ENCODE assay signal across 16 mouse cellular contexts in the genomic region with DNA sequence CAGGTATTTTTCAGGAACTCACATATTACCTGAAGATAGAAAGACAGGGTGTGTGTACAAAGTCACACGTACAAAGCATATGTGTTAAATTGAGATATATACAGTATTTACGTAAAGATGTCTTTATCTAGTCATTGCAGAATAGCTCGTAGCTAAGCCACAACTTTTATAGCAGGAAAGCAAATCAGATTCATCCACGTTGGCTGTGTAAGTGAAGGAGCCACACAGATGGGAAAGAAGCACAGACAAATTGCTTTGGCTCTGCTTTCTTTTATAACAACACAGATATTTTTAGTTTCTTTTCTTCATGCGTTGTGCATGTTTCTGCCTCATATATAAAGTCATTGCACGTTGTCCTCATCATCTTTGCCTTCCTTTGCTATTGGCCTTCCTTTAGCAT.
DNase-seq lines count a peak whose midpoint lies in the region; ATAC-seq and TF ChIP-seq lines count a peak whose summit lies in the region.
"Had no signal": no experiment of that assay in that cellular context is flagged by ENCODE, and none has a peak within 500 bp of the region (broad histone marks: within the 10 kb centered on the region; RNA-seq: fewer than 3 reads in every experiment).

No protein-coding gene starts in this region.

- no peak overlapping the region for H3K9ac ChIP-seq in forebrain, embryonic 15.5 days (replicated peaks)
- no peak overlapping the region for H3K9ac ChIP-seq in forebrain, embryonic 13.5 days
- no peak overlapping the region for H3K9ac ChIP-seq in MEL (ENCODE audit: control insufficient read depth, low read depth, low read length, poor library complexity, severe bottlenecking)
- H3K9ac ChIP-seq: heart, embryonic 15.5 days; hindbrain, embryonic 13.5 days had no signal

- H3K4me1 ChIP-seq in forebrain, embryonic 15.5 days: no peaks in the 10 kb centered on the region
- no peaks in the 10 kb centered on the region for H3K4me1 ChIP-seq in forebrain, embryonic 13.5 days
- H3K4me1 ChIP-seq in MEL (ENCODE audit: control insufficient read depth in 1 of 2, insufficient read depth in 2 of 2, low read length in 2 of 2): no peaks in the 10 kb centered on the region
- H3K4me1 ChIP-seq: embryonic facial prominence, embryonic 10.5 days; heart, embryonic 15.5 days; hindbrain, embryonic 13.5 days had no signal

- no peak overlapping the region for H3K4me3 ChIP-seq in forebrain, embryonic 15.5 days
- H3K4me3 ChIP-seq in forebrain, embryonic 13.5 days: no peak overlapping the region
- H3K4me3 ChIP-seq in MEL (ENCODE audit: control insufficient read depth in 1 of 2, insufficient read depth in 1 of 2, low read depth in 2 of 2, low read length in 2 of 2): no peak overlapping the region
- H3K4me3 ChIP-seq: embryonic facial prominence, embryonic 10.5 days; heart, adult 2 months; heart, embryonic 15.5 days; hindbrain, embryonic 13.5 days had no signal

- TF ChIP-seq EP300 in MEL (IDR thresholded peaks at IDR 0.05; ENCODE audit: low read depth in 1 of 2, low read length in 2 of 2): 0 out of 4 replicates have a peak, but pooled peaks have one; percentile 11 to 12

- H3K36me3 ChIP-seq in forebrain, embryonic 15.5 days: no peaks in the 10 kb centered on the region
- H3K36me3 ChIP-seq in forebrain, embryonic 13.5 days (ENCODE audit: poor library complexity, severe bottlenecking): no peaks in the 10 kb centered on the region
- peaks cover 0 to 2% of the 10 kb centered on the region in 2 experiments; a peak in 2 of 4 replicates for H3K36me3 ChIP-seq in MEL (ENCODE audit: control insufficient read depth in 1 of 2, insufficient read depth in 2 of 2, low read length in 2 of 2)
- H3K36me3 ChIP-seq: embryonic facial prominence, embryonic 10.5 days; heart, embryonic 15.5 days; hindbrain, embryonic 13.5 days had no signal

- H3K79me2 ChIP-seq in MEL (ENCODE audit: control insufficient read depth, insufficient read depth, low read length, poor library complexity): no peaks in the 10 kb centered on the region

- no peak for TF ChIP-seq CTCF in MEL (IDR thresholded peaks at IDR 0.05 in 2 of 3, conservative IDR thresholded peaks at IDR 0.05 in 1 of 3; ENCODE audit: control insufficient read depth in 1 of 3, insufficient read depth in 1 of 3, low read depth in 2 of 3, low read length in 3 of 3, poor library complexity in 1 of 3, severe bottlenecking in 1 of 3)

- TF ChIP-seq POLR2A in MEL (IDR thresholded peaks at IDR 0.05; ENCODE audit: control insufficient read depth in 1 of 2, insufficient read depth in 1 of 2, low read depth in 1 of 2, low read length in 2 of 2, poor library complexity in 1 of 2): no peak

- H3K27ac ChIP-seq in forebrain, embryonic 15.5 days (replicated peaks): peak overlapping the region; percentile 54
- H3K27ac ChIP-seq in forebrain, embryonic 13.5 days: no peak overlapping the region
- no peak overlapping the region for H3K27ac ChIP-seq in MEL (ENCODE audit: control insufficient read depth, low read depth, low read length)
- H3K27ac ChIP-seq: embryonic facial prominence, embryonic 10.5 days; heart, adult 2 months; heart, embryonic 15.5 days; hindbrain, embryonic 13.5 days; hindbrain, postnatal 0 days had no signal

- TF ChIP-seq RAD21 in MEL (IDR thresholded peaks at IDR 0.05; ENCODE audit: low read depth, low read length): no peak

- no peak overlapping the region for H3K4me2 ChIP-seq in forebrain, embryonic 15.5 days (replicated peaks)
- no peak overlapping the region for H3K4me2 ChIP-seq in forebrain, embryonic 13.5 days
- H3K4me2 ChIP-seq: heart, embryonic 11.5 days; heart, embryonic 15.5 days; hindbrain, embryonic 13.5 days had no signal

- WGBS in forebrain, embryonic 15.5 days: 73% methylated on average over 6 of the region's 6 CpGs
- WGBS in forebrain, embryonic 13.5 days: 86% methylated on average over 6 of the region's 6 CpGs

- no peaks in the 10 kb centered on the region for H3K27me3 ChIP-seq in forebrain, embryonic 15.5 days
- H3K27me3 ChIP-seq in forebrain, embryonic 13.5 days: no peaks in the 10 kb centered on the region
- no peaks in the 10 kb centered on the region for H3K27me3 ChIP-seq in MEL (ENCODE audit: control insufficient read depth in 1 of 2, insufficient read depth in 2 of 2, low read length in 2 of 2)
- H3K27me3 ChIP-seq: heart, embryonic 15.5 days; hindbrain, embryonic 13.5 days; Patski had no signal

- peak; percentile 6 for DNase-seq in left cerebral cortex, adult 11 months (ENCODE audit: low spot score)
- no peak for DNase-seq in left cerebral cortex, adult 8-10 months (ENCODE audit: low spot score in 2 of 2)
- DNase-seq in MEL (ENCODE audit: low read depth, low spot score): peak; percentile 12
- DNase-seq in telencephalon, adult 2 months (ENCODE audit: low read depth, low spot score): peak; percentile 51
- DNase-seq: adrenal gland, postnatal 14 days; heart, adult 2 months had no signal

- no peak for ATAC-seq in forebrain, embryonic 15.5 days (replicated peaks)
- ATAC-seq in forebrain, embryonic 13.5 days: no peak; the same call in 1 of the 2 replicates
- ATAC-seq in granulocyte monocyte progenitor cell, adult 5-6 weeks (replicated peaks; ENCODE audit: poor library complexity, severe bottlenecking): no peak
- ATAC-seq: activated CD4-positive, CD25-positive, alpha-beta regulatory T cell, adult 4 months; Patski had no signal

- no peaks in the 10 kb centered on the region for H3K9me3 ChIP-seq in forebrain, embryonic 15.5 days
- H3K9me3 ChIP-seq in forebrain, embryonic 13.5 days (replicated peaks): no peaks in the 10 kb centered on the region
- H3K9me3 ChIP-seq in MEL (replicated peaks; ENCODE audit: insufficient read depth, low read length): no peaks in the 10 kb centered on the region
- H3K9me3 ChIP-seq: embryonic facial prominence, embryonic 10.5 days; heart, embryonic 15.5 days; hindbrain, embryonic 13.5 days had no signal

TF ChIP-seq in MEL, 35 proteins besides CTCF, POLR2A, EP300 and RAD21:
- TF ChIP-seq TAL1 (IDR thresholded peaks at IDR 0.05; ENCODE audit: low read length) (no peak), RCOR1 (IDR thresholded peaks at IDR 0.05; ENCODE audit: low read depth, low read length) (0 out of 2 replicates have a peak, but pooled peaks have one; percentile 11), TCF12 (IDR thresholded peaks at IDR 0.05; ENCODE audit: low read depth, low read length) (0 out of 2 replicates have a peak, but pooled peaks have one; percentile 33), E2F4 (IDR thresholded peaks at IDR 0.05; ENCODE audit: borderline replicate concordance, low read depth, low read length) (no peak), TBP (IDR thresholded peaks at IDR 0.05; ENCODE audit: low read depth, low read length) (no peak), SIN3A (IDR thresholded peaks at IDR 0.05; ENCODE audit: low read length) (no peak), MYB (IDR thresholded peaks at IDR 0.05; ENCODE audit: low read depth, low read length) (no peak), NELFE (IDR thresholded peaks at IDR 0.05; ENCODE audit: low read depth, low read length) (no peak), USF2 (IDR thresholded peaks at IDR 0.05; ENCODE audit: borderline replicate concordance in 1 of 2, insufficient read depth in 1 of 2, low read depth in 1 of 2, low read length in 2 of 2) (no peak), KAT2A (conservative IDR thresholded peaks at IDR 0.05; ENCODE audit: low read depth, low read length) (no peak), MYC (IDR thresholded peaks at IDR 0.05; ENCODE audit: low read depth, low read length) (no peak), ZNF384 (IDR thresholded peaks at IDR 0.05; ENCODE audit: low read depth, low read length) (no peak), MAZ (IDR thresholded peaks at IDR 0.05; ENCODE audit: low read depth, low read length) (no peak), UBTF (IDR thresholded peaks at IDR 0.05; ENCODE audit: borderline replicate concordance, insufficient read depth, low read depth, low read length) (no peak), MAFK (IDR thresholded peaks at IDR 0.05; ENCODE audit: borderline replicate concordance, low read depth, low read length) (no peak)
TF ChIP-seq in MEL: peak in this region for 2.

Comparison
In these comparisons a context has a peak if more than half of its experiments do, and no peak if none do; other contexts are left out.
1. DNase-seq: peak in left cerebral cortex, adult 11 months (single experiment), MEL (single experiment) and telencephalon, adult 2 months (single experiment); none in left cerebral cortex, adult 8-10 months (0 of 2).